Mouse (Mus musculus): ENCODE data around the gene Ptgir. TPM values are rescaled to one million over a fixed set of nuclear protein-coding genes. Genes with fewer than 3 reads are reported as not detected.
A peak's percentile ranks its signal among the peaks of the same experiment; 100 is the strongest.

The Ptgir gene
- polyA plus RNA-seq, 1 experiment from 2014 or later: 2.8 TPM

DNA sequence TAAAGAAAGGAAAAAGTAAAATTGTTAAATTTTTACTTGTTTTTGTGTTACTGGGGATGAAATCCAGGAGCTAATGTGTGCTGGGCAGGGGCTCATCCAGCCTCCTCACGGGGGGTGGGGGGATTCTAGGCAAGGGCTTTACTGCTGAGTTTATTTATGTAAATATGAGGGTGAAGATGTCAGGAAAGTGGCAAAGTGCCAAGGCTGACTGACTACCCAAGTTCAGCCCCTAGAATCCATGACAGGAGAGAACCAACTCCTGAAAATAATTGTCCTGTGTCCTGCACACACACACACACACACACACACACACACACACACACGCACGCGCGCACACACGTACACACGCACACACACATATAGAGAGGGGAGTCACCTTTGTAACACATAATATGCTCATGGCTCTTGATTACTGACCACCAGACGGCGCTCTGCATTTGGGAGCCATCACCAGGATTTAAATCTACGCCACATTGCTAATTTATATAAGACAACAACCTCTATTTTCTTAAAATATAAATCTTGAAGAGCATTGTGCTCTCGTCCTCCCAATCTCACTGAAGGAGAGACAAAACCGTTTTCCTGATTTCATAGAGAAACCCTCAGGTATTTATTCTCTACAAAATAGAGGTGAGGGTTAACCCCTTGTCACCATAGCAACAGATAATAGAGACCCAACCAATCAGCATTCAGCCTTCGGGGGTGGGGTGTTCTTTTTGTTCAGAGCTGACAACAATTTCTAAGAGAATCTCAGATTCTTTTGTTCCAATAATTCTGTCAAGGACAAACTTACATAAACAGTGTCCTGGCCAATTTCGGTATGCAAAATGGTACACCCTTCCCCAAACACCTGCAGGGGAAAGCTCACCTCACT, 26.7 kb downstream of the Ptgir start:
- Histone ChIP-seq H3K27me3 (replicated peaks) (no peaks in the 10 kb centered on the region), H3K9ac (no peak overlapping the region), H3K4me2 (replicated peaks) (no peak overlapping the region), H3K27ac (no peak overlapping the region), H3K4me1 (replicated peaks) (no peaks in the 10 kb centered on the region), H3K4me3 (replicated peaks) (no peak overlapping the region), H3K9me3 (no peaks in the 10 kb centered on the region), H3K36me3 (no peaks in the 10 kb centered on the region)
- ATAC-seq: no peak
- 36% methylated on average over 14 of the region's 14 CpGs for WGBS

DNA sequence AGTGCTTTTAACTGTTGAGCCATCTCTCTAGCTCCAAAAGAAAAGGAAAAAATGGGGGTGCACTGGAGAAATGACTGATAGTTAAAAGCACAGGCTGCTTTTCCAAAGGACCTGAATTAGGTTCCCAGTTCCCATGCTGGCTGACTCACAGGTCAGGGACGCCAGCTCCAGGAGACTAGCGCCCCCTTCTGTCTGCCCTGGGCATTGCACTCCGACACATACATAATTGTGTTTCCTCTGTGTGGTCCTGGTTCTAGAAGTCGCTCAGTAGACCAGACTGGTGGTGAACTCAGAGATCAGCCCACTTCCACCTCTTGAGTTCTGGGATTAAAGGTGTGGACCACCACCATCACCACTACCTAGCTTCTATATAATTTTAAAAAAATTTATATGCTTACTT, 31.0 kb downstream of the Ptgir start:
- Histone ChIP-seq H3K4me1 (replicated peaks) (0 out of 2 replicates have a peak, but pooled peaks cover 6% of the 10 kb centered on the region), H3K36me3 (no peaks in the 10 kb centered on the region), H3K27me3 (replicated peaks) (no peaks in the 10 kb centered on the region), H3K4me3 (replicated peaks) (no peak overlapping the region), H3K27ac (no peak overlapping the region), H3K4me2 (replicated peaks) (no peak overlapping the region), H3K9me3 (no peaks in the 10 kb centered on the region), H3K9ac (no peak overlapping the region)
- no peak for ATAC-seq
- 47% methylated on average over 4 of the region's 4 CpGs for WGBS

DNA sequence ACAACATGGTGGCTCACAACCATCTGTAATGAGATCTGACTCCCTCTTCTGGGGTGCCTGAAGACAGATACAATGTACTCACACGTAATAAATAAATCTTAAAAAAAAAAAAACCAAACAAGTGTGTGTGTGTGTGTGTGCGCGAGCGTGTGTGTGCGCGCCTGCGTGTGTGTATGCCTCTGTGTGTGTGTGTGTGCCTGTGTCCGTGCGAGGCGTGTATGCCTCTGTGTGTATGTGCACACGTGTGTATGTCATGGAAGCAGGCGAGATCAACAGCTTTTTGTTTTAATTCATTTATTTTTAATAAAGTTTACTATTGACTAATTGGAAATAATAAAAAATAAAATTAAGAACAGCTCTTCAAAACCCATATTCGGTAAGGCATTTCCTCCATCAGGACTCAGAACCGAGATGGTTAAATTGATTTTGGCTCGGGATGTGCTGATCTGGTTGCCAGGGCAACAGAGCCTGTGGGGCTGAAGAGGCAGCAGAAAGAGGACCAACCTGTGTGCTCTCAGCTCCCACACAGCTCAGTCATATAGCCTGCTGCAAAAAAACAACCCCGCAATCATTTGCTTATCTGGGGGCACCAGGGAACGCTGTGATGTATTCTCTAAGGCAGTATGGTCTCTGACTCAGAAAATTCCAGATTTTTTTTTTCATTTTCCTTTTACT, 32.0 kb downstream of the Ptgir start:
- Histone ChIP-seq H3K4me3 (replicated peaks) (no peak overlapping the region), H3K4me2 (replicated peaks) (no peak overlapping the region), H3K27me3 (replicated peaks) (no peaks in the 10 kb centered on the region), H3K9me3 (no peaks in the 10 kb centered on the region), H3K9ac (no peak overlapping the region), H3K27ac (no peak overlapping the region), H3K36me3 (no peaks in the 10 kb centered on the region), H3K4me1 (replicated peaks) (0 out of 2 replicates have a peak, but pooled peaks cover 6% of the 10 kb centered on the region)
- 71% methylated on average over 17 of the region's 17 CpGs for WGBS
- ATAC-seq: no peak

DNA sequence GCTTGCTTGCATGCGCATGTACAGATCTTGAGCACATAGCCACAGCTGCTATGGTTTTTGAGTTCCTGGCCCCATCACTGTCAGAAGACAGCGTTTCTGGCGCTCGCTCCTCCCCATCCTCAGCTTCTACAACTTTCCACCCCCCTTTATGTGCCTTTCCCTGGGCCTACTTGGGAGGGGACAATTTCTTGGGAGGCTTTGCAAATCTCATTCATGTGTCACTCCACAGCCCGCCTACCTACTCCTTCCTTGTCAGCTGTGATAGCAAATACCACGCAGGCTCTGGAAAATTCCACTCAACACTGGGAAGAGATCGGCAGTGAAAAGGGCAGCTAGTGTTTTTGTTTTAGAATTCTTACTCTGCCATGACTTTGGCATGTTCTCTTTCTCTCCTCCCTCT, 34.0 kb downstream of the Ptgir start:
- H3K36me3 ChIP-seq: no peaks in the 10 kb centered on the region
- H3K4me3 ChIP-seq (replicated peaks): no peak overlapping the region
- 43% methylated on average over 7 of the region's 7 CpGs for WGBS
- H3K9ac ChIP-seq: no peak overlapping the region
- peak overlapping the region; percentile 58; the same call in 1 of the 2 replicates for H3K27ac ChIP-seq
- peak overlapping the region; percentile 28; the same call in 1 of the 2 replicates for H3K4me2 ChIP-seq (replicated peaks)
- peaks cover 15% of the 10 kb centered on the region for H3K4me1 ChIP-seq (replicated peaks)
- no peaks in the 10 kb centered on the region for H3K9me3 ChIP-seq
- no peak for ATAC-seq
- H3K27me3 ChIP-seq (replicated peaks): peaks cover 5% of the 10 kb centered on the region

DNA sequence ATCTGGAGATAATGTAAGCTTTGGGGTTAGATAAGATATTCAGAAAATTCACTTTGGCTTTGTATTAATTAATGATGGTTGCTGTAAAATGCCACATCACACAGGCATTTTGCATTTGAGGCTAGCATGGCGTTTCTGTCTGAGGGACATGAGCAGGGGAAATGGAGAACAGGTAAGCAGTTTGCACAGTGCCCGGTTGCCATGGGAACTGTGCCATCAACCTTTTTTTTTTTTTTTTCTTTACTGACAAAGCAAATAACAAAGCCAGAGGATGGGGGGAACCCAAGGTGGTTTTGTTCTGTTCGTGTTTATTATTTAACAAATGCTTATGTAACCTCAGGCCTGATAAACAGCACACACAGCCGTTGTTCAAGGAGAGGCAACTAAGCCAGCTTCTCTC, 36.6 kb downstream of the Ptgir start:
- no peak overlapping the region for H3K4me3 ChIP-seq (replicated peaks)
- H3K4me1 ChIP-seq (replicated peaks): peaks cover 38% of the 10 kb centered on the region
- 49% methylated on average over 4 of the region's 4 CpGs for WGBS
- no peak overlapping the region for H3K27ac ChIP-seq
- no peaks in the 10 kb centered on the region for H3K9me3 ChIP-seq
- ATAC-seq: no peak
- H3K36me3 ChIP-seq: no peaks in the 10 kb centered on the region
- peaks cover 28% of the 10 kb centered on the region for H3K27me3 ChIP-seq (replicated peaks)
- H3K9ac ChIP-seq: no peak overlapping the region
- H3K4me2 ChIP-seq (replicated peaks): no peak overlapping the region

DNA sequence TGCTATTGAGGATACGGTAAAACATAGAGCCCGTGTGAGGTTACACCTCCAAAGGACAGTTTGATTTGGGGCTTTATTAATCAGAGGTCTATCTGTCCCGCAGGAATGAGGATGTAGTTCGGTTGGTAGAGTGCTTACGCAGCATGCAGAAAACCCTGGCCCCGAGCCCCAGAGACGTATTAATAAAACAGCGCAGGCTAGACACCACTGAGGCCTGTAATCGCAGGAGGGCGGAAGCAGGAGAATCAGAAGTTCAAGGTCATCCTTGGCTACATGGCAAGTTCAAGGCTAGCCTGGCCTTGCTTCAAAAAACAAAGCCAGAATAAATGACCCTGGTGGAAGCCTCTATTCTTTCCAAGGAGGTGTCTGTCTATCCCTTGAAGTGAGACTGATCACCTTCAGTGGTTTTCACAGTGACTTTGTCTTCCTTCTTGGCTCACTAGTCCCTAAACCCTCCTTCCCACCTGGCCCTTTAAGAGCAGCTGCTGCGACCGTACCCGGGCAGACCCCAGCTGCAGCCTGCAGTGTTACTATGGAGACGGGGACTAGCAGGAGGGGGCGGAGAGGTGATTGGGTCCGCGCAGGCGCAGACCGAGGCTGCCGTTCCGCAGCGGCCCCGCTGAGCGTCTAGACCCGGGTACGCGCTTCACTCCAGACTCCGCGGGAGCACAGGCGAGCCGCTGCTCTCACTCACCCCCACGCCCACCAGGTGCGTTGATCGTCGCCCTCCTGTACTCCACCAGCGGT, 37.9 kb downstream of the Ptgir start, which contains the start of gene Pnmal2:
Gene Pnmal2 (plus strand): TSS at position 622 of the 747 bp plus-strand sequence.
- H3K36me3 ChIP-seq: no peaks in the 10 kb centered on the region
- H3K27ac ChIP-seq: peak within 1 kb of the TSS; percentile 29
- peaks cover 33% of the 10 kb centered on the region for H3K27me3 ChIP-seq (replicated peaks)
- 14% methylated on average over 36 of the region's 36 CpGs for WGBS
- H3K9me3 ChIP-seq: no peaks in the 10 kb centered on the region
- H3K4me2 ChIP-seq (replicated peaks): peak within 1 kb of the TSS; percentile 92
- H3K4me1 ChIP-seq (replicated peaks): peaks cover 47% of the 10 kb centered on the region
- peak within 1 kb of the TSS; percentile 74 for H3K9ac ChIP-seq
- ATAC-seq: peak; percentile 88
- H3K4me3 ChIP-seq (replicated peaks): peak within 1 kb of the TSS; percentile 58

DNA sequence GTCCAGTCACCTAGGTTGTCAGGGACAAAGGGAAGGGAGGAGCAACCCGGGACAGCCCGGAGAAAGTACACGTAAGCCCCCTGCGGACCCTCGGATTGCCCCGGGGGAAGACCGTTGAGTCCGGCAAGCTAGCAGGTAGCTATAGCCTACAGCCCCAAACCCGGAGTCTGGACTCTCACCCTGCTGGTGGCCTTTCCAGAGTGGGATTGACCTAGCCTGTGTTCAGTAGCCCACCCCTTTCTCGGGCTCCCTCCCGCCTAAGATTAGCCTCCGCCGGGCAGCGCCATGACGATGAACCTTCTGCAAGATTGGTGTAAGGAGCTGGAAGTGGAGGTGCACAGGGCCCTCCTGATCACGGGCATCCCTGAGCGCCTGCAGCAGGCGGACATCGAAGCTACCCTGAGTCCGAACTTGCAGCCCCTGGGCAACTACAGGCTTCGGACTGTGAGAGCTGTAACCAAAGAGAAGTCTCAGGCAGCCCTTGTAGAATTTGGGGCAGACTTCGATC, 38.6 kb downstream of the Ptgir start:
- peak overlapping the region; percentile 58 for H3K4me3 ChIP-seq (replicated peaks)
- peak overlapping the region; percentile 29 for H3K27ac ChIP-seq
- H3K36me3 ChIP-seq: no peaks in the 10 kb centered on the region
- 4% methylated on average over 22 of the region's 22 CpGs for WGBS
- peak; percentile 12 for ATAC-seq
- no peaks in the 10 kb centered on the region for H3K9me3 ChIP-seq
- peaks cover 52% of the 10 kb centered on the region for H3K4me1 ChIP-seq (replicated peaks)
- H3K27me3 ChIP-seq (replicated peaks): peaks cover 39% of the 10 kb centered on the region
- H3K4me2 ChIP-seq (replicated peaks): peak overlapping the region; percentile 92
- H3K9ac ChIP-seq: peak overlapping the region; percentile 74

DNA sequence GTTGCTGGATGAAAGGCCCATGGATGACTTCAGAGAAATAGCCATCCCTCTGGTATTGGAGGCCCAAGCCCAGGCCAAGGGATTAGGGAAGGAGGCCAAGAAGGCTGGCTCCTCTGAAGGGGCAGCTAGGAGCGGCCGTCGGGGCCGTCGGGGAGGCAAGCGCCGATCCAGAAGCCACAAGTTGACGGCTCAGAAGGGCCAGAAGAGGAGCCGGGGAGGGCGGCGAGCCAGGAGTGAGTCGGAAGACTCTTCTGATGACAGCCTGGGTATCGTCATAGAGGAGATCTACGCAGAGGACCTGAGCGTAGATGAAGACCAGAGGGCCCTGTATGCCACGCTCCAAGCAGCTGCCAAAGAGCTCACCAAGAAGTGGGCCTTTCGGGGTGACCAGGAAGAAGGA, 39.1 kb downstream of the Ptgir start:
- peak overlapping the region; percentile 74; the same call in 1 of the 2 replicates for H3K9ac ChIP-seq
- WGBS: 26% methylated on average over 17 of the region's 17 CpGs

DNA sequence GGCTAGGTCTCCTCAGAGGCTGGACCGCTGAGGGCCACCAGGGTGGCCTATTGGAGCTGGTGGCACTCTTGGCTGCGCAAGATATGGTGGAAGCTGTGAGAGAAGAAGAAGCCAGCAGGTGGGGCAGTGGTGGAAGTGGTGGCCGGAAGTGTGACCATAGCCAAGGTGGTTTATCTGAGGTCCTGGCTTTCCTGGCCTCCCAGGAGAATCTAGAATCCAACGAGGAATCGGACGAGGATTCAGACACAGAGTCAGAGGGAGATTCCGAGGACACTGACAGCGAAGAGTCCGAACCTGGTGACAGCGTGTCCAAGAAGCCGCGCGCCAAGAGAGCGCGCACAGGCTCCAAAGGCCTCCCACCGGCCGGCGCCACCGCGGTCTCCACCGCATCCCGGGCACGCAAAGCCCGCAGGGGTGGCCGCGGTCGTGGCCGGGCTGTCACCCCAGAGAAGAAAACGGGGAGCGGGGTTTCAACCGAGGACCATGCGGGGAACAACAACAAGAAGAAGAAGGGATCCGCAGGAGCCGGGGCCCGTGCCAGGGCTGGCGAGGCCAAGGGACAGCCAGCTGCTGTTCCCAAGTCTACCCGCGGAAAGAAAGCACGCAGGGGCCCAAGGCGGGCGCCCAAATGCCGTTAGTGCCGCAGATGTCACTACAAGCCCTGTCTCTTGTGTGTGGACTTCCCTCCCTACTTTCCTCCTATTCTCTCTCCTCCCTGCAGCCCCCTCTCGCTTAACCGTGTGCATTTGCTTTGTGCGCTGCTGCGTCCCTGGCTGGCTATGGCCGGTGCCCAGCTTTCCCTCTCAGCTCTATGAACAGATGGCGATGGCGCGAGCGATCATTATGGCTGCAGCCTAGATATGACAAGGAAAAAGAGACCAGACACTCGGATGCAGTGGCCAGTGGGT, 40.4 kb downstream of the Ptgir start:
- H3K4me3 ChIP-seq (replicated peaks): peak overlapping the region; percentile 35
- H3K9ac ChIP-seq: peak overlapping the region; percentile 35
- 12% methylated on average over 53 of the region's 53 CpGs for WGBS
- no peaks in the 10 kb centered on the region for H3K36me3 ChIP-seq
- ATAC-seq: no peak
- H3K27me3 ChIP-seq (replicated peaks): peaks cover 39% of the 10 kb centered on the region
- no peak overlapping the region for H3K27ac ChIP-seq
- H3K4me2 ChIP-seq (replicated peaks): peak overlapping the region; percentile 92
- peaks cover 51% of the 10 kb centered on the region for H3K4me1 ChIP-seq (replicated peaks)
- no peaks in the 10 kb centered on the region for H3K9me3 ChIP-seq

More for the DNA sequence above, 39.1 kb downstream of the Ptgir start:
- Histone ChIP-seq H3K4me1 (replicated peaks) (peaks cover 51% of the 10 kb centered on the region), H3K27me3 (replicated peaks) (peaks cover 39% of the 10 kb centered on the region), H3K4me2 (replicated peaks) (peak overlapping the region; percentile 92), H3K36me3 (no peaks in the 10 kb centered on the region), H3K27ac (no peak overlapping the region), H3K9me3 (no peaks in the 10 kb centered on the region), H3K4me3 (replicated peaks) (peak overlapping the region; percentile 58)
- ATAC-seq: no peak

DNA sequence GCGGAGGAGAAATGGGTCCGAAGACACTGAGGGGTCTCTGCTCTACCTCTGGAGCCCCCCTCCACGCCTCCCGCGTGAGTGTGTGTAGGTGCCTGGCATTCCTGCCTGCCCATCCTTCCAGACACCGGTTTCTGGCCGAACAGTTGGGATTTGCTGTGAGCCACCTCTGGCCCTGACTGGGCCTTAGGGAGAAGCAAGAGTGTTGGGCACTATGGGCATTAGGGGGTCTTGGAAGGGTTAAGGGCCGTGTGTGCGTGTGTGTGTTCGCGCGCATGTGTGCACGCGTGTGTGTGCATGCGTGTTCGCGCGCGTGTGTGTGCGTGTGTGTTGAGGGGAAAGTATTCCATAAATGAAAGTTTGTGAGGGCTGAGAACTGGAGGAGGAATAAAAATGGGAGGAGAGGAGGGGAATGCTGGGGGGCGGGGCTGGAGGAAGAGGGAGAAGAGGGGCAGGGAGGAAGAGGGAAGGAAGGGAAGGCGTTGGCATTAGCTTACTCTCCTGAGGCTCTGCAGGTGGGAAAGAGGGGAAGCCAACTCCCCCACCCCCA, 41.1 kb downstream of the Ptgir start:
- H3K27me3 ChIP-seq (replicated peaks): peaks cover 39% of the 10 kb centered on the region
- peak overlapping the region; percentile 92 for H3K4me2 ChIP-seq (replicated peaks)
- H3K27ac ChIP-seq: no peak overlapping the region
- peak overlapping the region; percentile 35 for H3K9ac ChIP-seq
- no peak for ATAC-seq
- H3K36me3 ChIP-seq: no peaks in the 10 kb centered on the region
- WGBS: 22% methylated on average over 22 of the region's 22 CpGs
- H3K4me1 ChIP-seq (replicated peaks): peaks cover 51% of the 10 kb centered on the region
- no peaks in the 10 kb centered on the region for H3K9me3 ChIP-seq
- peak overlapping the region; percentile 35 for H3K4me3 ChIP-seq (replicated peaks)

DNA sequence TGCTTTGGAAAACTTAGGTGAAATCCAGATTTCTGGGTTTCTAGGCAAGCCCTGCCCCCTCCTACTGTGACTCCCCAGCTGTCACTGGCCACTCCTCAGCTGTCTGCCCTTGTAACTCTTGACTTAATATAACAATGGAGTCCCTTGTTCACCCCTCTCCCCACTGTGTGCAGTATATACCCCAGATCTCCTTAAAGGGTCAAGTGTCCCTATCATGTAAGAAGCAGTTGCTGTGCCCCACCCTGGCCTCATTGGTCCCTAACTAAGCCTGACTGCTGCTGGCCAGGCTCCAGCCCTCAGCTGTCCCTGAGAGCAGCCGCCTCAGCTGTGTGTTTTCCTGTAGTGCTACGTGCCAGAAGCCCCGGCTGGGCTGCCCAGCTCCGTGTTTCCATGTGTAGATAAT, 41.7 kb downstream of the Ptgir start:
- Histone ChIP-seq H3K36me3 (no peaks in the 10 kb centered on the region), H3K4me2 (replicated peaks) (peak overlapping the region; percentile 92), H3K9me3 (no peaks in the 10 kb centered on the region), H3K9ac (no peak overlapping the region), H3K27ac (peak overlapping the region; percentile 18; the same call in 1 of the 2 replicates), H3K27me3 (replicated peaks) (peaks cover 39% of the 10 kb centered on the region), H3K4me3 (replicated peaks) (no peak overlapping the region), H3K4me1 (replicated peaks) (peaks cover 51% of the 10 kb centered on the region)
- WGBS: 9% methylated on average over 4 of the region's 4 CpGs
- peak; percentile 32; the same call in 1 of the 2 replicates for ATAC-seq

Measured in intestine, embryonic 15.5 days (tissue).